Mouse (Mus musculus): ENCODE measurements around the gene Pigv. TPM values are rescaled to one million over a fixed set of nuclear protein-coding genes. Genes with fewer than 3 reads are reported as not detected.

The Pigv gene
- total and polyA plus RNA-seq, 3 experiments, result 7.9 to 12.0 TPM; not detected in 1

- Histone ChIP-seq H3K27ac (ENCODE audit: control insufficient read depth, low read depth, low read length) (no peak overlapping the region), H3K79me2 (ENCODE audit: control insufficient read depth, insufficient read depth, low read length, poor library complexity) (peaks cover 8% of the 10 kb centered on the region; the same call in 1 of the 2 replicates), H3K9me3 (replicated peaks; ENCODE audit: insufficient read depth, low read length) (no peaks in the 10 kb centered on the region), H3K4me3 (ENCODE audit: control insufficient read depth in 1 of 2, insufficient read depth in 1 of 2, low read depth in 2 of 2, low read length in 2 of 2) (no peak overlapping the region), H3K36me3 (ENCODE audit: control insufficient read depth in 1 of 2, insufficient read depth in 2 of 2, low read length in 2 of 2) (peaks cover 41% of the 10 kb centered on the region in 2 experiments), H3K9ac (ENCODE audit: control insufficient read depth, low read depth, low read length, poor library complexity, severe bottlenecking) (no peak overlapping the region), H3K27me3 (ENCODE audit: control insufficient read depth in 1 of 2, insufficient read depth in 2 of 2, low read length in 2 of 2) (no peaks in the 10 kb centered on the region), H3K4me1 (ENCODE audit: control insufficient read depth in 1 of 2, insufficient read depth in 2 of 2, low read length in 2 of 2) (peaks cover 27 to 28% of the 10 kb centered on the region in 2 experiments)
- DNase-seq (ENCODE audit: low read depth, low spot score), result no peak
- no peak for TF ChIP-seq NELFE (IDR thresholded peaks at IDR 0.05; ENCODE audit: low read depth, low read length)
- no peak for TF ChIP-seq POLR2AphosphoS2 (IDR thresholded peaks at IDR 0.05; ENCODE audit: low read length)
- no peak for TF ChIP-seq MXI1 (IDR thresholded peaks at IDR 0.05; ENCODE audit: low read depth, low read length)
- TF ChIP-seq MYC (IDR thresholded peaks at IDR 0.05; ENCODE audit: low read depth, low read length), result no peak
- no peak for TF ChIP-seq NRF1 (IDR thresholded peaks at IDR 0.05; ENCODE audit: insufficient read depth, low read depth, low read length, poor library complexity, severe bottlenecking)
- TF ChIP-seq ZMIZ1 (IDR thresholded peaks at IDR 0.05; ENCODE audit: low read depth, low read length), result no peak
- no peak for TF ChIP-seq UBTF (IDR thresholded peaks at IDR 0.05; ENCODE audit: borderline replicate concordance, insufficient read depth, low read depth, low read length)
- no peak for TF ChIP-seq BHLHE40 (IDR thresholded peaks at IDR 0.05; ENCODE audit: borderline replicate concordance, low read depth, low read length)
- no peak for TF ChIP-seq RCOR1 (IDR thresholded peaks at IDR 0.05; ENCODE audit: low read depth, low read length)
- TF ChIP-seq ZC3H11A (IDR thresholded peaks at IDR 0.05; ENCODE audit: low read depth, low read length), result no peak
- TF ChIP-seq MYB (IDR thresholded peaks at IDR 0.05; ENCODE audit: low read depth, low read length), result no peak
- no peak for TF ChIP-seq TBP (IDR thresholded peaks at IDR 0.05; ENCODE audit: low read depth, low read length)
- no peak for TF ChIP-seq RAD21 (IDR thresholded peaks at IDR 0.05; ENCODE audit: low read depth, low read length)
- no peak for TF ChIP-seq HCFC1 (IDR thresholded peaks at IDR 0.05; ENCODE audit: low read depth, low read length)
- no peak for TF ChIP-seq TCF12 (IDR thresholded peaks at IDR 0.05; ENCODE audit: low read depth, low read length)
- TF ChIP-seq USF1 (IDR thresholded peaks at IDR 0.05; ENCODE audit: low read depth, low read length), result no peak
- TF ChIP-seq USF2 (IDR thresholded peaks at IDR 0.05; ENCODE audit: borderline replicate concordance in 1 of 2, insufficient read depth in 1 of 2, low read depth in 1 of 2, low read length in 2 of 2), result no peak
- no peak for TF ChIP-seq ZKSCAN1 (IDR thresholded peaks at IDR 0.05; ENCODE audit: low read depth, low read length)
These were observed 36.9 kb upstream of the Pigv start for GRCm38 (mm10) chr4:133709395-133709794.

- no peak for TF ChIP-seq JUND (IDR thresholded peaks at IDR 0.05; ENCODE audit: low read depth, low read length)
- TF ChIP-seq POLR2A (IDR thresholded peaks at IDR 0.05; ENCODE audit: control insufficient read depth in 1 of 2, insufficient read depth in 1 of 2, low read depth in 1 of 2, low read length in 2 of 2, poor library complexity in 1 of 2), result no peak
- TF ChIP-seq CHD1 (IDR thresholded peaks at IDR 0.05; ENCODE audit: low read depth, low read length), result no peak
- TF ChIP-seq MAZ (IDR thresholded peaks at IDR 0.05; ENCODE audit: low read depth, low read length), result no peak
- TF ChIP-seq MEF2A (IDR thresholded peaks at IDR 0.05; ENCODE audit: extremely low read depth, insufficient replicate concordance, low read depth, low read length, poor library complexity, severe bottlenecking), result no peak
- no peak for TF ChIP-seq USF1 (IDR thresholded peaks at IDR 0.05; ENCODE audit: low read depth, low read length)
- TF ChIP-seq E2F4 (IDR thresholded peaks at IDR 0.05; ENCODE audit: borderline replicate concordance, low read depth, low read length), result no peak
- TF ChIP-seq SMC3 (IDR thresholded peaks at IDR 0.05; ENCODE audit: low read depth, low read length), result no peak
- no peak for TF ChIP-seq RAD21 (IDR thresholded peaks at IDR 0.05; ENCODE audit: low read depth, low read length)
- no peak for TF ChIP-seq TAL1 (IDR thresholded peaks at IDR 0.05; ENCODE audit: low read length)
- no peak for TF ChIP-seq MAFK (IDR thresholded peaks at IDR 0.05; ENCODE audit: borderline replicate concordance, low read depth, low read length)
- TF ChIP-seq KAT2A (conservative IDR thresholded peaks at IDR 0.05; ENCODE audit: low read depth, low read length), result no peak
- TF ChIP-seq ZKSCAN1 (IDR thresholded peaks at IDR 0.05; ENCODE audit: low read depth, low read length), result no peak
- TF ChIP-seq UBTF (IDR thresholded peaks at IDR 0.05; ENCODE audit: borderline replicate concordance, insufficient read depth, low read depth, low read length), result no peak
- no peak for TF ChIP-seq USF2 (IDR thresholded peaks at IDR 0.05; ENCODE audit: borderline replicate concordance in 1 of 2, insufficient read depth in 1 of 2, low read depth in 1 of 2, low read length in 2 of 2)
- no peak for TF ChIP-seq ZC3H11A (IDR thresholded peaks at IDR 0.05; ENCODE audit: low read depth, low read length)
- H3K36me3 ChIP-seq (ENCODE audit: control insufficient read depth in 1 of 2, insufficient read depth in 2 of 2, low read length in 2 of 2), result peaks cover 44 to 45% of the 10 kb centered on the region in 2 experiments
- no peaks in the 10 kb centered on the region for H3K27me3 ChIP-seq (ENCODE audit: control insufficient read depth in 1 of 2, insufficient read depth in 2 of 2, low read length in 2 of 2)
- no peak overlapping the region for H3K27ac ChIP-seq (ENCODE audit: control insufficient read depth, low read depth, low read length)
- peaks cover 27 to 28% of the 10 kb centered on the region in 2 experiments for H3K4me1 ChIP-seq (ENCODE audit: control insufficient read depth in 1 of 2, insufficient read depth in 2 of 2, low read length in 2 of 2)
- H3K9ac ChIP-seq (ENCODE audit: control insufficient read depth, low read depth, low read length, poor library complexity, severe bottlenecking), result no peak overlapping the region
- H3K9me3 ChIP-seq (replicated peaks; ENCODE audit: insufficient read depth, low read length), result no peaks in the 10 kb centered on the region
- no peak for DNase-seq (ENCODE audit: low read depth, low spot score)
- H3K79me2 ChIP-seq (ENCODE audit: control insufficient read depth, insufficient read depth, low read length, poor library complexity), result peaks cover 8% of the 10 kb centered on the region; the same call in 1 of the 2 replicates
- H3K4me3 ChIP-seq (ENCODE audit: control insufficient read depth in 1 of 2, insufficient read depth in 1 of 2, low read depth in 2 of 2, low read length in 2 of 2), result no peak overlapping the region
These were observed 35.0 kb upstream of the Pigv start for GRCm38 (mm10) chr4:133707464-133707863.
